Mouse (Mus musculus) embryonic fibroblast, embryonic 13.5 days (primary cell): Measurements from ENCODE around the gene Dmbx1.

Source experiments
- CTCF ChIP-seq: IDR thresholded peaks from 2 replicates; pipeline ENCODE4 v1.5.1; 2011; ENCODE audit warnings: mild to moderate bottlenecking, control low read depth, low read length, moderate library complexity, borderline replicate concordance; ENCODE audit not compliant: insufficient read depth
- POLR2A ChIP-seq: IDR thresholded peaks from 2 replicates; pipeline ENCODE4 v1.6.1; 2011; ENCODE audit warnings: low read depth, mild to moderate bottlenecking, control low read depth, low read length, moderate library complexity

GRCm38 (mm10) chr4:115936646-115937045 lies 3.1 kb downstream of the Dmbx1 start:
- no peak for TF ChIP-seq CTCF
- no peak for TF ChIP-seq POLR2A
